Mouse (Mus musculus) G1E (cell line): Measurements from ENCODE around the gene Slc25a41. TPM values are rescaled to one million over a fixed set of nuclear protein-coding genes. Genes with fewer than 3 reads are reported as not detected.
"Not testable (repeated sequence)": the region's sequence is repeated elsewhere in the genome, so short reads cannot be mapped to it uniquely, and the experiment has no call there.

Source experiments
- ATAC-seq: 2 replicates; pipeline ENCODE4 v1.8.0; 2016; ENCODE audit warnings: mild to moderate bottlenecking; ENCODE audit not compliant: insufficient number of reproducible peaks, poor library complexity, low FRiP score, severe bottlenecking; ENCODE audit errors: extremely low read depth
- DNase-seq: peaks from one replicate; pipeline ENCODE4 v3.0.0; 2012; ENCODE audit warnings: low spot score
- H3K27me3 ChIP-seq: 2 replicates; pipeline ENCODE4 v1.6.1; 2012; ENCODE audit warnings: mild to moderate bottlenecking, low read length, inconsistent platforms; ENCODE audit not compliant: insufficient read depth
- H3K36me3 ChIP-seq: replicated peaks from 2 replicates; pipeline ENCODE3; 2012; ENCODE audit warnings: mild to moderate bottlenecking, inconsistent platforms
- H3K4me1 ChIP-seq: 2 replicates; pipeline ENCODE4 v1.6.1; 2012; ENCODE audit warnings: low read depth, low read length, inconsistent platforms, mixed read lengths; ENCODE audit not compliant: insufficient read depth
- H3K4me3 ChIP-seq: 2 replicates; pipeline ENCODE4 v1.5.1; 2012; ENCODE audit warnings: low read depth, mild to moderate bottlenecking, inconsistent platforms, low read length, moderate library complexity, mixed read lengths
- H3K9me3 ChIP-seq: replicated peaks from 2 replicates; pipeline ENCODE4 v1.6.1; 2012; ENCODE audit warnings: inconsistent platforms
- CTCF ChIP-seq: IDR thresholded peaks from 2 replicates; pipeline ENCODE4 v1.5.1; 2012; ENCODE audit warnings: low read depth, low read length, inconsistent platforms, mixed read lengths
- GATA1 ChIP-seq: IDR thresholded peaks from 2 replicates; pipeline ENCODE4 v1.6.1; 2012; ENCODE audit warnings: borderline replicate concordance, low read length, inconsistent platforms, mixed read lengths
- GATA2 ChIP-seq: IDR thresholded peaks from 2 replicates; pipeline ENCODE4 v1.6.1; 2012; ENCODE audit warnings: low read depth, low read length, inconsistent platforms, borderline replicate concordance
- POLR2AphosphoS5 ChIP-seq: IDR thresholded peaks from 2 replicates; pipeline ENCODE4 v1.6.1; 2012; ENCODE audit warnings: low read depth, low read length, inconsistent platforms; ENCODE audit not compliant: insufficient replicate concordance
- TAL1 ChIP-seq: conservative IDR thresholded peaks from 2 replicates; pipeline ENCODE4 v1.6.1; 2012; ENCODE audit warnings: low read depth, low read length, inconsistent platforms, mixed read lengths
- polyA plus RNA-seq: library from polyadenylated mRNA; stranded (reverse); fragments of >175 nt; gene quantifications from 2 replicates; pipeline ENCODE4 v1.2.3, GENCODE M21; 2012
- total RNA-seq, 2 experiments: library from RNA; stranded (forward) in 1 of 2; stranded (reverse) in 1 of 2; fragments of 200-1000 nt in 1 of 2; fragments of >200 nt in 1 of 2; fragmentation: Nextera tagmentation in 1 of 2; gene quantifications; 2 replicates each; pipeline ENCODE4 v1.2.3; 2014 to 2017

Gene Slc25a41
- total and polyA plus RNA-seq, 3 experiments, result not detected

- peaks cover 71% of the 10 kb centered on the region for H3K27me3 ChIP-seq
- no peak for ATAC-seq
- peak overlapping the region; percentile 65; the same call in 1 of the 2 replicates for H3K4me3 ChIP-seq
- TF ChIP-seq CTCF, result no peak
- no peak for TF ChIP-seq GATA2
- TF ChIP-seq GATA1, result no peak
- no peak for TF ChIP-seq TAL1
- TF ChIP-seq POLR2AphosphoS5, result no peak
- no peak for DNase-seq
- peaks cover 5% of the 10 kb centered on the region for H3K36me3 ChIP-seq
- peaks cover 58% of the 10 kb centered on the region for H3K4me1 ChIP-seq
- no peaks in the 10 kb centered on the region for H3K9me3 ChIP-seq
These were observed 20.6 kb upstream of the Slc25a41 start for GRCm38 (mm10) chr17:57062011-57062521.

DNA sequence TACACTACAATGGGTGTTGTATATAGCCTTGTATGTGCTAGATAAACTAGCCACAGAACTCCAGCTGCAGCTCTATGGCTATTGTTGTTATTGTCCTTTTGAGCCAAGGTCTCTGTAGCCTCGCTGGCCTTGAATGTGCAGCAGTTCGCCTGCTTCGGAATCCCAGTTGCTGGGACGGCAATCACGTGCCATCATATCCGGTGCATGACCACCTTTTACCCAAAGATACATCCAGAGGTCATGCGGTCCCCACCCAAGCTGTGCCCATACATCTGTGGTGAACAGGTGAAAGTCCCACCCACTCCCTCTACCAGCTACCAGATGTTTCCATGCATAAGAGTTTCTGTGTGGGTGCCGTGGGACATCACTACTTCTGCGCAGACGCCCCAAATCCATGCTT is 19.6 kb upstream of the Slc25a41 start:
- DNase-seq (no peak), ATAC-seq (no peak)
- H3K27me3 ChIP-seq, result peaks cover 64% of the 10 kb centered on the region
- H3K4me1 ChIP-seq, result peaks cover 49% of the 10 kb centered on the region
- no peaks in the 10 kb centered on the region for H3K9me3 ChIP-seq
- H3K36me3 ChIP-seq, result no peaks in the 10 kb centered on the region
- TF ChIP-seq CTCF (no peak), TAL1 (no peak), GATA1 (no peak), GATA2 (no peak), POLR2AphosphoS5 (no peak)
- no peak overlapping the region; the same call in 1 of the 2 replicates for H3K4me3 ChIP-seq

DNA sequence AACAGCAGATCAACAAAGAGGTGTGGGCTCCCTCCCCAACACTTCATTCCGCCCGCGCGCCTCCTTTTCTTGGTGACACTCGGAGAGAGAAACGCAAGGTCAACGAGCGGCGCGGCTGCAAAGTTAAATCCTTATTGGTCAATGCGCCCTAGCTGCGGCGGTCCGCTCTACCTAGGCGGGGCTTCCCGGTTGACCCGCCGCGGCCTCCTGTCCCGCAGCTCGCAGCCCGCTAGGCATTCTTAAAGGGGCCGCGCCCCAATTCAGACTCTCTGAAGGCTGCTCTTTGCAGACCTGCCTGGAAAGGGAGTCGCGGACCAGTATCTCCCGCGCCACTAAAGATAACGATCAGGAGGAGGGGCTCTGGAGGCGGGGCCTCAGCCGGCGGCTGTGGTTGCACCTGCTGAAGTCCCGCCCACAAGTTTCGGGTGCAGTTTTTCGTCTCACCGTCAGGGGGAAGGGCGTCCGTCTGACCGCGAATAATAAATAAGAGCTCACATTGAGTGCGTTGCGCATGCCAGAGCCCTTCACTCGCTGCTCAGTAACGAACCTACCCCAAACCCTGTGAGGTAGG is 18.9 kb upstream of the Slc25a41 start:
- peaks cover 64% of the 10 kb centered on the region for H3K27me3 ChIP-seq
- H3K9me3 ChIP-seq, result no peaks in the 10 kb centered on the region
- TF ChIP-seq TAL1 (no peak), GATA2 (peak; percentile 85; the same call in 1 of the 2 replicates), POLR2AphosphoS5 (no peak), CTCF (peak; percentile 52), GATA1 (no peak)

DNA sequence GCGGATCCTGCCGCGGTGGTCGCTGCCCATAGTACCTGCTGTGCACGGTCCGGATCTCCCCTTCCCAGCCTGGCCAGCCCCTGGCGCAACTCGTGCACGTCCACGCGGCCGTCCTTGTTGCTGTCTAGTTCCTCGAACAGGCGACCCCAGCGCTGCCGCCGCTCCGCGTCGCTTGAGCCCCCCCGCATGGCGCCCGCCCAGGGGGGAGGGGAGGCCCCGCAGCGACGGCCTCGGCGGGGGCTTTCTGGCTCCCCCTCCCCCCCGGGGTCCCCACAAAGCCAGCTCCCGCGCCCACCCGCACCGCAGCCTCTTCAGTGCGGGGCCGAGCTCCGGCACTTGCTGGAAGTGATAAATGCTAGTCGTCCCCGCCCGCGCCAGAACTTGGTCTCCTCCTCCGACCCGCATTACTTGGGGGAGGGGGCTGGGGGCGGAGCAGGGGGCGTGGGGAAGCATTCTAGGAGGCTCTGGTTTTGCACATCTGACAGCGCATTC is 18.1 kb upstream of the Slc25a41 start, which contains the start of gene Slc25a23:
Slc25a23 (minus strand) TSS at position 378 of the 492 bp plus-strand sequence.
- H3K9me3 ChIP-seq, result no peaks in the 10 kb centered on the region
- ATAC-seq (no peak), DNase-seq (peak; percentile 49)
- H3K27me3 ChIP-seq, result peaks cover 59% of the 10 kb centered on the region
- TF ChIP-seq GATA1 (no peak), TAL1 (no peak), GATA2 (no peak), POLR2AphosphoS5 (no peak)
- H3K4me3 ChIP-seq, result peak within 1 kb of the TSS; percentile 74
- H3K4me1 ChIP-seq, result peaks cover 41% of the 10 kb centered on the region
- H3K36me3 ChIP-seq, result peaks cover 2% of the 10 kb centered on the region

More for the DNA sequence above, 18.9 kb upstream of the Slc25a41 start:
- H3K4me1 ChIP-seq, result peaks cover 46% of the 10 kb centered on the region
- peak; percentile 81 for ATAC-seq
- H3K36me3 ChIP-seq, result peaks cover 2% of the 10 kb centered on the region
- DNase-seq, result peak; percentile 88
- H3K4me3 ChIP-seq, result peak overlapping the region; percentile 74

GRCm38 (mm10) chr17:57058891-57059485 is 17.5 kb upstream of the Slc25a41 start, which contains the start of gene Crb3:
Gene Crb3, plus strand, starts transcription at chr17:57059105.
- peak within 1 kb of the TSS; percentile 74 for H3K4me3 ChIP-seq
- ATAC-seq (no peak), DNase-seq (no peak)
- no peaks in the 10 kb centered on the region for H3K9me3 ChIP-seq
- no peak for TF ChIP-seq GATA2
- no peak for TF ChIP-seq TAL1
- no peak for TF ChIP-seq POLR2AphosphoS5
- TF ChIP-seq CTCF, result no peak
- TF ChIP-seq GATA1, result no peak
- H3K4me1 ChIP-seq, result peaks cover 41% of the 10 kb centered on the region
- H3K36me3 ChIP-seq, result peaks cover 6% of the 10 kb centered on the region
- H3K27me3 ChIP-seq, result peaks cover 57% of the 10 kb centered on the region

DNA sequence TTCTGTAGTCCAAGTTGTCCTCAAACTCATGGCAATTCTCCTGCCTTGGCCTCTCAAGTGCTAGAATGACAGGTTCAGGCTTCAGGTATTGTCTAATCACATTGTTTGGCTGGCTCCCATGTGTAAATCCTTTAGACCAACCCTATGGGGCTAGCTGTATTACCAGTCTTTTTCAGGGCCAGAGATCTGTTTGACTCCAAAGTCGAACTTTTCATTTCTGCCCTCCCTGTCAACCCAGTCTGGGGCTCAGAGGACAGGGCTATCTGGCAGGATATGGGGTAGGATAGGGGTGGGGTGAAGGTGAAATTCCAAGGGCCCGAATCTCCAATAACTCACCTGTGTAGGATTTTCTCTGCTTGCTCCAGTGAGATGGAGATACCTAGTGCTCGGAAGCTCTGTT is 14.8 kb upstream of the Slc25a41 start:
- peaks cover 19% of the 10 kb centered on the region for H3K36me3 ChIP-seq
- no peaks in the 10 kb centered on the region for H3K9me3 ChIP-seq
- ATAC-seq, result no peak
- TF ChIP-seq GATA1, result no peak
- no peak for TF ChIP-seq CTCF
- peaks cover 28% of the 10 kb centered on the region for H3K4me1 ChIP-seq
- H3K27me3 ChIP-seq, result peaks cover 35% of the 10 kb centered on the region
- no peak for DNase-seq
- no peak overlapping the region for H3K4me3 ChIP-seq

DNA sequence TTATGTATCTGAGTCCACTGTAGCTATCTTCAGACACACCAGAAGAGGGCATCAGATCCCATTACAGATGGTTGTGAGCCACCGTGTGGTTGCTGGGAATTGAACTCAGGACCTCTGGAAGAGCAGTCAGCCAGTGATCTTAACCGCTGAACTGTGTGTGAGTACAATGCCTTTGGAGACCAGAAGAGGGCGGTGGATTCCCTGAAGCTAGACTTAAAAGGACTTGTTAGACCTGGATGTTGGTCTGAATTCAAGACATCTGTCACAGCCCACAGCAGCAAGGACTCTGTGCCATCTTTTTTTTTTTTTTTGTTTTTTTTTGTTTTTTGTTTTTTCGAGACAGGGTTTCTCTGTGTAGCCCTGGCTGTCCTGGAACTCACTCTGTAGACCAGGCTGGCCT is 10.2 kb upstream of the Slc25a41 start:
- peak; percentile 28; the same call in 1 of the 2 replicates for ATAC-seq
- not testable (repeated sequence) for DNase-seq, H3K4me3 ChIP-seq, H3K9me3 ChIP-seq, H3K4me1 ChIP-seq
- peaks cover 18% of the 10 kb centered on the region for H3K27me3 ChIP-seq
- peaks cover 19% of the 10 kb centered on the region for H3K36me3 ChIP-seq
